Mouse (Mus musculus): Measurements from ENCODE around the gene Prph.

The Prph gene

GRCm38 (mm10) chr15:99098493-99098861 lies 43.5 kb downstream of the Prph start:
- DNase-seq (ENCODE audit: low spot score in 2 of 2): no peak

DNA sequence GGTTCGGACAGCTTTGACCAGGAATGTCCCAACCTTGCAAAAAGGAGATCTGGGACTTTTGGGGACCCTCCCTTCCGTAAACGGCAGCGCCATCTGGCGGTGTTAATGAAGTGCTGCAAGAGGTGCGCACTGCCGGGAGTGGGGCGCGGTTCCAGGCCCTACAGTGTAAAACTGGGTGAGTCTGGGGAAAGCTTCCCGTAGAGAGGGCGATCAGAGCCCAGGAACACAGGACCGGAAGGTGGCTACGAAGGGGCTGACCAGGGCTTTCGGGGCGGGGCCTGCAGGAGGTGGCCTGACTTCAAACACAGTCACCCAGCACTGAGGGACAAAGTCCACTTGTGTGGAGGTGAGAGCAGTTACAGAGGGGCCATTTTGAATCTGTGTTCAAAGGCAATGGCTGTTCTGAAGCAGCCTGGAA lies 44.2 kb downstream of the Prph start:
- DNase-seq (ENCODE audit: low spot score in 2 of 2): peak in 1 of 2 experiments; percentile 34

DNA sequence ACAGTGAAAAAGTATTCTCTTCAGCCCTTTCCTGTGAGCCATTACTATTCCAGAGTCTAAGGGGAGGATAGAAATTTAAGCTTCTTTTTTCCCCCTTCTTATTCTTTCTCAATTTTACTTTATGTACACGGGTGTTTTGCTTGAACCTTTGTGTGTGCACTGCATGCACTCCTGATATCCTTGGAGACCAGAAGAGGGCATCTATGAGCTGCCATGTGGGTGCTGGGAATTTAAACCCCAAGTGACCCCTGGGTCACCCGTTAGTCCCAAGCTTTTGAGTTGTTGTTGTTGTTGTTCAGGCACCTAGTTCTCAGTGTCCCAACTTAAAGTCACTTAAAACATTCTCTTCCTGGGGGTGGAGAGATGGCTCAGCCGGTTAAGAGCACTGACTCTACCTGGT lies 45.0 kb downstream of the Prph start:
- no peak for DNase-seq (ENCODE audit: low spot score in 2 of 2)

DNA sequence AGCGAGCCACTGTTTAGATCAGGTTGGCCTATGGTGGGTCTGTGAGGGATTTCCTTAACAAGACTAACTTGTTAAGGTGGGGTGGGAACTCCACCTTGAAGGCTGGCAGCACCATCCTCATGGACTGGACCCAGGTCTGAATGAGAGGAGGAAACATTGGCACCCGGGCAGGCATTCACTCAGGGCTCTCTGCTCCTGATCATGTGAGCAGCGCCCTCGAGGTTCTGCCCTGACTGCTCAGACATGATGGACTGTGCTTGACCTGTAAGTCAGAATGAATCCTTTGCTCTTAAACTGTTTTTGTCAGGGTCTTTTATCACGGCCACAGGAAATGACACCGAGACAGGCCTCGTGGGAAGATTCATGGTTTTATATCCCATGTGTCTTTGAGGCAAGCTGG lies 50.3 kb downstream of the Prph start:
- no peak for DNase-seq (ENCODE audit: low spot score in 2 of 2)

DNA sequence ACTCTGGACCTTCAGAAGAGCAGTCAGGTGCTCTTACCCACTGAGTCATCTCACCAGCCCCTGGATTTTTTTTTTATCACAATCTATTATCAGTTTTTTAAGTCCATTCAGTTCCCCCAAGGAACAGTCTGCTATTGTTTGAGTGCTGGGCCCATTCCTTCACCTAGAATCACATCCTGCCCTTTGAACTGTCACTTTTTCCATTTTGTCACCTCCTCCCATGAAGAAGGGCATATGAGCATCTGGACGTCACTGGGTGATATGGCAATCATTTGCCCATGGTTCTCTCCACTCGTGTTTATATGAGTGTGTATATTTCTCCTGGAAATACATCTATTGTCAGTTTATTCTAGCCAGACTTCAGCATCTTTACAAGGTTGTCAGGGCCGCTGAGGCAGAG lies 52.9 kb downstream of the Prph start:
- DNase-seq (ENCODE audit: low spot score in 2 of 2): no peak

All from frontal cortex, postnatal 10 days (tissue).